Mouse (Mus musculus): ENCODE results near the gene Ccs. TPM values are rescaled to one million over a fixed set of nuclear protein-coding genes. Genes with fewer than 3 reads are reported as not detected.

Ccs gene
- total RNA-seq, 2 experiments from 2014 or later = 19.9 to 24.5 TPM

DNA sequence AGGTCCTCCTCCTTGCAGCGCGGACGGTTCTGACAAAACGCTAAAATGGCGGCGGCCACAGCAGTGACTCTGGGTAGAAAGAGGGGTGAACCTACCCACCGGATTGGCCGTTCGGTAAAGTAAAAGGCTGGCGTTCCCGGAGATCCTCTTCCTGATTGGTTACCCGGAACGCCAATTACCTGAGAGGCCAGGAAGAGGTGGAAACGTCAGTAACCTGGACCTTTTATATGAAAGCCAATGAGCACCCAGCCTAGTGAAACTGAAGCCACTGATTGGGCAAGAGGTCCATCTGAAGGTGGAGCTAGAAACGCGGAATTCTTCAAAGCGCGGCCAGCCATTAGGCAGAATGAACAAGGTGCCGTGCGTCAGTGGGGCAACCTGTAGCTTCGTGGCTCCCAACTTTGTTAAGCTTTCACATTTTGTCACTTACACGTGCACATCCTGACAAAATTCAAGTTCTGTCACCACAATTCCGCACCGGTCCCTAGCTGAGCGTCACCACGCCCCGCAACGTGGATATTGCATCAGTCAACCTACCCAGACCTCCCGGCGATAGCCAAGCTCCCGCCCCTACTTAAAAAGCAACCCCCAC lies 45.2 kb downstream of the Ccs start, which contains the start of gene Rbm4:
Gene Rbm4 (minus strand): TSS at position 71 of the 592 bp plus-strand sequence.
- intact Hi-C loops (cut with DNase I) = no loop called here

DNA sequence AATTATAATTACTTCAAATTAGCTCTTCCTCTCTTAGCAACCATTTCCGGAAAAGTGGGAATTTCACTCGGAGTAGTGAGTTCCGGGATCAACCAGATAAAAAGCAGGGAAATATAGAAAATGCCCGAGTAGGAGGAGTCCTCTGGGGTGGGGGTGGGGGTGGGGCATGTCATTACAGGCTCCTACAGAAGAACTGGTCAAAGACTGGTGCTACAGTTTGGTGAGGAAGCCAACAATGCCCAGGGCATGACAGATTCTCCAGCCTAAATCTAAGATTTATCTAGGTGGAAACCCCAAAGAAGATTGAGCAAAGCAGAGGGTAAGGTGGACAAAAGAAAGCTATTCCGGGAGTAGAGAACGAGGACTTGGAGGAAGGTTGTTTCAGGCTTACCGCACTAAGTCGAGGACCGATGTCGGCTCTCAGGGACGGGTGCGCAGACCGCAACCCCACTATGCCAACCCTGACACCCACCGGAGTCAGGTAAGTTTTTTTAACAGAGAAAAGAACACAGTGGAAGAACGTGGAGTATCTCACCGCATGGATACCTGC lies 45.8 kb downstream of the Ccs start:
- no peak for DNase-seq
- intact Hi-C loops (cut with DNase I) = no loop called here

More for the DNA sequence above, 45.2 kb downstream of the Ccs start, which contains the start of gene Rbm4:
- peak; percentile 86 to 96 for DNase-seq

GRCm38 (mm10) chr19:4786313-4786712 lies 52.8 kb downstream of the Ccs start:
- DNase-seq = no peak
- intact Hi-C loops (cut with DNase I) = no loop called here

- intact Hi-C loops (cut with DNase I) = no loop called here
Observed at GRCm38 (mm10) chr19:4785206-4785605, 53.9 kb downstream of the Ccs start.

DNA sequence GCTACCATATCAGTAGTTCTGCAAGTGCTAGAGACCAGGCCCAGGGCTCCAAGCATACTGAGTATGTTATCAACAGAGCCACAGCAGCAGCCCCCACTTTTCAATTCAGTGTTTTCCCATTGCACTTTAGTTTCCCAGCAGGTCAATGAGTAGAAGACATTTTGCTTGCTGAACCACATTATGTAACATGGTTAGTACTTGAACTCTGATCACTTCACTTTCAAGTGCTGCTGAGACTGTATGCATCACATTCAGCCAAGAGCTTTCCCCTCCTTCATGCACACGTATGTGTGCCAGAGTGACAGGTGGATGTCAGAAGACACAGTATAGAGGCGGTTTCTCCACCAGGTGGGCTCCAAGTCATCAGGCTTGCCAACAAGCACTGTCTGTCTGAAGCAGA lies 56.2 kb downstream of the Ccs start:
- DNase-seq = no peak
- intact Hi-C loops (cut with DNase I) = no loop called here

More at GRCm38 (mm10) chr19:4785206-4785605, 53.9 kb downstream of the Ccs start:
- no peak for DNase-seq

Other genes with a start within 250 kb of the Ccs start
- 1 to 10 TPM; 1.1 to 1.8 TPM for gene Lrfn4, start 223.7 kb downstream of the Ccs start, total RNA-seq (2021)
- gene Rce1, start 213.7 kb downstream of the Ccs start, total RNA-seq (2021) = 1 to 10 TPM; 4.6 to 5.7 TPM
- gene Gm960, start 140.7 kb downstream of the Ccs start, total RNA-seq (2021) = under 1 TPM in 1 of 2 experiments, not detected in 1; 0.47 TPM
- under 1 TPM in 1 of 2 experiments, not detected in 1; 0.05 TPM for gene Sptbn2, start 128.2 kb downstream of the Ccs start, total RNA-seq (2021)
- gene Rbm4b, start 82.8 kb downstream of the Ccs start, total RNA-seq (2021) = 1 to 10 TPM; 1.6 to 1.8 TPM
- gene Rbm4, start 45.4 kb downstream of the Ccs start, total RNA-seq (2021) = 10 to 100 TPM; 28.3 to 31.0 TPM
- gene Gm21992, start 27.7 kb downstream of the Ccs start, total RNA-seq (2021) = 10 to 100 TPM in 1 of 2 experiments, 1 to 10 TPM in 1; 9.3 to 12.0 TPM
- gene Rbm14, start 27.7 kb downstream of the Ccs start, total RNA-seq (2021) = 10 to 100 TPM in 1 of 2 experiments, 1 to 10 TPM in 1; 6.6 to 10.5 TPM
- not detected for gene Ccdc87, start within 50 bp of the Ccs start, total RNA-seq (2021)
- gene Ctsf, start 15.8 kb upstream of the Ccs start, total RNA-seq (2021) = 10 to 100 TPM; 26.6 to 33.4 TPM
- 1,000 to 10,000 TPM; 8,494 to 8,724 TPM for gene Actn3, start 38.6 kb upstream of the Ccs start, total RNA-seq (2021)
- gene Zdhhc24, start 39.3 kb upstream of the Ccs start, total RNA-seq (2021) = 1 to 10 TPM; 2.2 to 2.6 TPM
- gene Bbs1, start 67.3 kb upstream of the Ccs start, total RNA-seq (2021) = 1 to 10 TPM; 1.6 to 2.4 TPM
- gene Dpp3, start 89.0 kb upstream of the Ccs start, total RNA-seq (2021) = 10 to 100 TPM; 16.5 to 17.5 TPM
- gene Peli3, start 103.8 kb upstream of the Ccs start, total RNA-seq (2021) = 1 to 10 TPM; 1.3 to 1.4 TPM
- gene Mrpl11, start 122.8 kb upstream of the Ccs start, total RNA-seq (2021) = 10 to 100 TPM; 56.3 to 58.7 TPM
- gene Npas4, start 151.0 kb upstream of the Ccs start, total RNA-seq (2021) = under 1 TPM in 1 of 2 experiments, not detected in 1; 0.07 TPM
- gene Slc29a2, start 184.5 kb upstream of the Ccs start, total RNA-seq (2021) = 1 to 10 TPM; 5.9 to 6.9 TPM
- gene B4gat1, start 199.5 kb upstream of the Ccs start, total RNA-seq (2021) = 10 to 100 TPM; 20.5 to 20.8 TPM
- under 1 TPM; 0.87 to 0.96 TPM for gene AC124502.3, start 199.6 kb upstream of the Ccs start, total RNA-seq (2021)
- 10 to 100 TPM; 11.5 to 14.1 TPM for gene Brms1, start 202.0 kb upstream of the Ccs start, total RNA-seq (2021)
- 1 to 10 TPM in 1 of 2 experiments, under 1 TPM in 1; 0.52 to 1.3 TPM for gene Rin1, start 211.1 kb upstream of the Ccs start, total RNA-seq (2021)
- gene Cd248, start 228.7 kb upstream of the Ccs start, total RNA-seq (2021) = 10 to 100 TPM; 12.4 to 12.5 TPM
- gene Tmem151a, start 246.2 kb upstream of the Ccs start, total RNA-seq (2021) = under 1 TPM in 1 of 2 experiments, not detected in 1; 0.22 TPM
- 10 to 100 TPM; 38.2 to 44.7 TPM for gene Yif1a, start 249.2 kb upstream of the Ccs start, total RNA-seq (2021)

All from gastrocnemius, postnatal 36 days (tissue).